Mouse (Mus musculus): Measurements from ENCODE around the gene Smok3a. TPM values are rescaled to one million over a fixed set of nuclear protein-coding genes. Genes with fewer than 3 reads are reported as not detected.

Smok3a gene
- polyA plus RNA-seq, 1 experiment = not detected

GRCm38 (mm10) chr5:138083936-138084335 is 62.9 kb downstream of the Smok3a start:
- TF ChIP-seq POLR2A (IDR thresholded peaks at IDR 0.05; ENCODE audit: borderline replicate concordance, extremely low read depth, low read depth, low read length) (no peak), CTCF (IDR thresholded peaks at IDR 0.05; ENCODE audit: insufficient read depth, low read length) (no peak)
- 97% methylated on average over 2 of the region's 2 CpGs for WGBS

More at GRCm38 (mm10) chr5:138083936-138084335, 62.9 kb downstream of the Smok3a start:
- DNase-seq = no peak
- H3K4me1 ChIP-seq (ENCODE audit: control insufficient read depth, insufficient read depth, low read length) = peaks cover 10% of the 10 kb centered on the region
- H3K4me3 ChIP-seq (replicated peaks; ENCODE audit: extremely low read depth, low read depth, low read length) = no peak overlapping the region

Other genes starting within 250 kb of the Smok3a start
- gene Ppp1r35, start 242.4 kb upstream of the Smok3a start, polyA plus RNA-seq (2012; rRNA removed) = 32.7 and 46.7 TPM in 2 replicates
- 43.3 and 44.2 TPM in 2 replicates for gene Mepce, start 233.6 kb upstream of the Smok3a start, polyA plus RNA-seq (2012; rRNA removed)
- 0.49 and 0.60 TPM in 2 replicates for gene Zcwpw1, start 233.5 kb upstream of the Smok3a start, polyA plus RNA-seq (2012; rRNA removed)
- gene Pilra, start 185.0 kb upstream of the Smok3a start, polyA plus RNA-seq (2012; rRNA removed) = 24.7 and 27.9 TPM in 2 replicates
- gene Pilrb1, start 163.2 kb upstream of the Smok3a start, polyA plus RNA-seq (2012; rRNA removed) = 7.3 and 16.5 TPM in 2 replicates
- 7.9 and 12.1 TPM in 2 replicates for gene Pilrb2, start 149.4 kb upstream of the Smok3a start, polyA plus RNA-seq (2012; rRNA removed)
- 0.71 and 1.2 TPM in 2 replicates for gene Cyp3a13, start 99.6 kb upstream of the Smok3a start, polyA plus RNA-seq (2012; rRNA removed)
- gene Gjc3, start 58.2 kb upstream of the Smok3a start, polyA plus RNA-seq (2012; rRNA removed) = 0.03 and 0.33 TPM in 2 replicates
- 1.1 and 1.2 TPM in 2 replicates for gene Azgp1, start 39.7 kb upstream of the Smok3a start, polyA plus RNA-seq (2012; rRNA removed)
- not detected in 2 replicates for gene Smok3b, start 168 bp downstream of the Smok3a start, polyA plus RNA-seq (2012; rRNA removed)
- gene Smok3c, start 31.9 kb downstream of the Smok3a start, polyA plus RNA-seq (2012; rRNA removed) = not detected in 2 replicates
- gene Zkscan1, start 63.8 kb downstream of the Smok3a start, polyA plus RNA-seq (2012; rRNA removed) = 4.0 and 5.9 TPM in 2 replicates
- 5.8 and 8.3 TPM in 2 replicates for gene Zscan21, start 95.6 kb downstream of the Smok3a start, polyA plus RNA-seq (2012; rRNA removed)
- gene Zfp113, start 134.5 kb downstream of the Smok3a start, polyA plus RNA-seq (2012; rRNA removed) = 2.7 and 3.5 TPM in 2 replicates
- 47.7 and 59.9 TPM in 2 replicates for gene Cops6, start 139.8 kb downstream of the Smok3a start, polyA plus RNA-seq (2012; rRNA removed)
- 28.4 and 40.3 TPM in 2 replicates for gene Ap4m1, start 150.7 kb downstream of the Smok3a start, polyA plus RNA-seq (2012; rRNA removed)
- 16.9 and 22.1 TPM in 2 replicates for gene Mcm7, start 151.2 kb downstream of the Smok3a start, polyA plus RNA-seq (2012; rRNA removed)
- gene Taf6, start 166.2 kb downstream of the Smok3a start, polyA plus RNA-seq (2012; rRNA removed) = 48.4 and 52.6 TPM in 2 replicates
- 3.6 and 8.6 TPM in 2 replicates for gene Cnpy4, start 166.2 kb downstream of the Smok3a start, polyA plus RNA-seq (2012; rRNA removed)
- 5.0 and 5.5 TPM in 2 replicates for gene Mblac1, start 173.1 kb downstream of the Smok3a start, polyA plus RNA-seq (2012; rRNA removed)
- gene Nxpe5, start 204.6 kb downstream of the Smok3a start, polyA plus RNA-seq (2012; rRNA removed) = 0.34 and 0.57 TPM in 2 replicates
- 131 and 156 TPM in 2 replicates for gene Lamtor4, start 234.2 kb downstream of the Smok3a start, polyA plus RNA-seq (2012; rRNA removed)
- 49.4 and 50.8 TPM in 2 replicates for gene BC037034, start 242.8 kb downstream of the Smok3a start, polyA plus RNA-seq (2012; rRNA removed)

Measured in lung, adult 2 months (tissue).